Mouse (Mus musculus) adrenal gland, adult 2 months (tissue): ENCODE results near the gene Kmt2c. TPM values are rescaled to one million over a fixed set of nuclear protein-coding genes. Genes with fewer than 3 reads are reported as not detected.

ENCODE experiments used
- DNase-seq: peaks from one replicate; pipeline ENCODE4 v3.0.0; 2021
- polyA plus RNA-seq: library from polyadenylated mRNA; depleted of rRNA; stranded (reverse); fragments of >200 nt; gene quantifications from 2 replicates; pipeline ENCODE4 v1.2.3, GENCODE M21; 2012; rRNA removed
- total RNA-seq, 2 experiments: library from RNA; stranded (reverse); gene quantifications; 2 replicates each; pipeline ENCODE4 v1.2.3; 2021

Gene Kmt2c
- total and polyA plus RNA-seq, 3 experiments, result 8.3 to 54.1 (median 42.7) TPM

- DNase-seq, result peak; percentile 92
Measured at GRCm38 (mm10) chr5:25222752-25223702, 275.6 kb downstream of the Kmt2c start, which contains the start of gene E130116L18Rik. E130116L18Rik (minus strand) TSS chr5:25223153.

Other genes starting within 250 kb of the Kmt2c start
- not detected for gene Cct8l1, start 17.3 kb upstream of the Kmt2c start, total RNA-seq
- gene Cct8l1, start 17.3 kb upstream of the Kmt2c start, polyA plus RNA-seq, result not detected in 2 replicates
- gene Xrcc2, start 207.0 kb upstream of the Kmt2c start, total RNA-seq, result 1 to 10 TPM; 2.6 to 4.8 TPM
- gene Xrcc2, start 207.0 kb upstream of the Kmt2c start, polyA plus RNA-seq, result 2.5 and 3.0 TPM in 2 replicates